Mouse (Mus musculus): Measurements from ENCODE around the gene 4931409K22Rik.

DNA sequence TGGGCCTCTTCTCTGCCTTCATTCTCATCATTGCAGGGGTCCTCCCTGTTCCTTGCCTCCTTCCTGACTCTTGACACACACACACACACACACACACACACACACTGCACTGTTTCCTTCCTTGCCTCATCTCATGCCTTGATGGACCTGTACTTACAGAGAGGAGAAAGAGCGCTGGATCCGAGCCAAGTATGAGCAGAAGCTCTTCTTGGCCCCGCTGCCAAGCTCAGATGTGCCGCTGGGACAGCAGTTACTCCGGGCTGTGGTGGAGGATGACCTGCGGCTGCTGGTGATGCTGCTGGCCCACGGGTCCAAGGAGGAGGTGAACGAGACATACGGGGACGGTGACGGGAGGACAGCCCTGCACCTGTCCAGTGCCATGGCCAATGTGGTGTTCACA is 55.8 kb downstream of the 4931409K22Rik start:
- TF ChIP-seq USF1 (IDR thresholded peaks at IDR 0.05; ENCODE audit: low read depth) (no peak), CTCF (IDR thresholded peaks at IDR 0.05; ENCODE audit: control insufficient read depth, insufficient read depth, insufficient read length) (no peak), MYOG (IDR thresholded peaks at IDR 0.05; ENCODE audit: control insufficient read depth, extremely low read depth, insufficient read length) (no peak), MYOD1 (IDR thresholded peaks at IDR 0.05; ENCODE audit: control insufficient read depth, insufficient read length, low read depth) (no peak)
